Mouse (Mus musculus) c-Kit-positive CD71-positive TER-119-negative erythroid progenitor cells, embryonic 14.5 days (primary cell): ENCODE measurements around the gene Gpr4.

Experiments
- DNase-seq: peaks from one replicate; pipeline ENCODE4 v3.0.0-alpha.2; 2013; ENCODE audit warnings: low read depth

Gene Gpr4

DNA sequence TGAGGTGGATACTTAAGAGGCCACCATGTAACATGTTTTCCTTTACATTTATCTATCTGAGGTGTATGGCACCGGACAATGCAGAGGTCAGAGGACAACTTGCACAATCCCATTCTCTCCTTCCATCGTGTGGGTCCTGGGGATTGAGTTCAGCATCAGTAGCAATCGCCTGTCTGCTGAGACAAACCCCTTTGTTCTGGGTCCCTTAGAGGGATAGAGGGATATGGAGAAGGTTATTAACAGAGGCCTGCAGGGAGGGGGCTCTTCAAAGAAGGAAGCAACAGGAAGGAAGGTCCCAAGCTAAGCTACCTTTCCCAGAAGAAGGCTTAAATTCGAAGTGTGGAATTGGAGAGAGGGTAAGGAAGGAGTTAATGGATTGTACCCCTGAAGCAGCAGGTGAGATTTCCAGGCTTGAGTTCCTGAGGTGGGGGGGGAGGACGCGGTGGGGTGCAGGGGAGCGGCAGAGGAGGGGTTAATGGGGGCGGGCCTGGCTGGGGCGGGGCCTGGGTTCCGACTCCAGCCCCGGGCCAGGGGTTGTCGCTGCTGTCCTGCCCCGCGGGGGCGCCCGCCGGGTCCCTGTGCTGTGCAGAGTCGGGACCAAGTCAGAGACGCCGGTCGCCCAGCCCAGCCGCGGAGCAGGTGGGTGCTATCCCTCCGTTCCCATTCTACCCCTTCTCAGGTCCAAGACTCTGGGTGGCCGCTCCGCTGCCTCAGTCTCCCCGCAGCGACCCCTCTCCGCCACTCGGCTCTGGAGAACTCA lies at the start of gene Gpr4:
Gene Gpr4, plus strand, starts transcription at position 543 of the 760 bp plus-strand sequence.
- no peak for DNase-seq

DNA sequence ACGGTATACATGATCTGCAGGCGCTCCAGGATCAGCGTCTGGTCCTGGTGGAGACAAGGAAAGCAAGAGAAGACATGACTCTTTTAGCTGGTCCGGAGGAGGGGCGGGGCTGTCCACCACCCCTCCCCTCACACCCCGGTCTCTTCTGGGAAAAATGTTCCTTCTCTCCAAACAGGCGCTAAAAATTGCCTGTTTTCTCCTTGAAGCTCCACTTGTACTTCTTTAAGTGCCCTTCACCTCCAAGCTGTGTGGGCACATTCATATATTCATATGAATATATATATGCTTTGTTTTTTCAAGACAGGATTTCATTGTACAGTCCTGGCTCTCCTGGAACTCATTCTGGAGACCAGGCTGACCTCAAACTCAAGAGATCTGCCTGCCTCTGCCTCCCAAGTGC lies 49.4 kb upstream of the Gpr4 start:
- DNase-seq: no peak

DNA sequence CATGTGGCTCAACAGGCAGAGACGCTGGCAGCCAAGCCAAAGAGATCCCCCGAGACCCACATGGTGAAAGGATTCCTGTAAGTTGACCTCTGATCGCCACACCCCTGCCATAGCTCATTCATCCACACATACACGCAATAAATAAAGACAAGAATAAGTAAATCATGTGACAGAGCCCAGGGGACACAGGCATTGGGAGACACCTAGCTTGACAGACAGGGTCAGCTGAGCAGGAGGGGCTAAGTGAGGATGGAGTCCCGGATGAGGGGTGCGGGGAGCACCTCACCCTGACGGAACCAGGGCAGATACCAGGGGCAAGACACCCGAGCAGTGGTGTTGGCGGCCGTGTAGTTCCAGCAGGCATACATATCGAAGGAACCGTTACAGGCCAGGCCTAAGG lies 48.6 kb upstream of the Gpr4 start:
- no peak for DNase-seq

DNA sequence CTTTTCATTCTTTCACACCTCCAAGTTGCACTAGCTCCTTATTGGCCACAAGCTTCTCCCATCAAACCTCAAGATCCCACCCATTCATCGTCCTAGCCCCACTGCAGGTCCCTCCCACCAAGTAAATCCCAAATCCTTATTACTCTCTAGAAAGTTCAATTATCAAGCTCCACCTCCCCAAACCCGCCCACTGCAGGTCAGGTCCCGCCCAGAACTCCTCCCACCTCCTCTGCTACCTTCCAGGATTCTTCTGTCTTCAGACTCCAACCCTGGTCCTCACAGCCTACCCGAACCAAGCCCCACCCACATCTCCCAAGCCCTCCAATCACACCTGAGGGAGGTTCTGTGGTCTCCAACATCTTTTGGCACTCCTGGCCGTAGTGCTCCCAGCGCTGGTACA lies 48.1 kb upstream of the Gpr4 start:
- no peak for DNase-seq

DNA sequence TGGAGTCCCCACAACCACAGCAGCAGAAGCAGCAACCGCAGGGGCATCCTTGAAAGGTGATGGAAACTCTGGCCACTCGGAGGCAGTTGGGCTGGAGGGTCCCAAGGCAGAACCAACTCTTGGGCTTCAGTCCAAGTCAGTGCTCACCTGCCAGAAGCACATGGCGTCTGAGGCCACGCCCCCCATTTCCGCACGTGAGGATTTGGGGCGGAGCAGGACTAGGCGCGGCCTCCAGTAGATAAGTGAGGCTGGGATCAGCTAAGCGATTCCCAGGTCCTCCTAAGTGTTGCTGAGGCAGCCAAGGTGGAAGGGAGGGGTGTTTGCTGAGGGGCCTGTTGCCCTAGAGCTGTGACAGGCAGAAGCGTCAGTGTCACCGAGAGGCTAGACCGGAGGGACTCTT lies 47.4 kb upstream of the Gpr4 start:
- DNase-seq: peak; percentile 67

DNA sequence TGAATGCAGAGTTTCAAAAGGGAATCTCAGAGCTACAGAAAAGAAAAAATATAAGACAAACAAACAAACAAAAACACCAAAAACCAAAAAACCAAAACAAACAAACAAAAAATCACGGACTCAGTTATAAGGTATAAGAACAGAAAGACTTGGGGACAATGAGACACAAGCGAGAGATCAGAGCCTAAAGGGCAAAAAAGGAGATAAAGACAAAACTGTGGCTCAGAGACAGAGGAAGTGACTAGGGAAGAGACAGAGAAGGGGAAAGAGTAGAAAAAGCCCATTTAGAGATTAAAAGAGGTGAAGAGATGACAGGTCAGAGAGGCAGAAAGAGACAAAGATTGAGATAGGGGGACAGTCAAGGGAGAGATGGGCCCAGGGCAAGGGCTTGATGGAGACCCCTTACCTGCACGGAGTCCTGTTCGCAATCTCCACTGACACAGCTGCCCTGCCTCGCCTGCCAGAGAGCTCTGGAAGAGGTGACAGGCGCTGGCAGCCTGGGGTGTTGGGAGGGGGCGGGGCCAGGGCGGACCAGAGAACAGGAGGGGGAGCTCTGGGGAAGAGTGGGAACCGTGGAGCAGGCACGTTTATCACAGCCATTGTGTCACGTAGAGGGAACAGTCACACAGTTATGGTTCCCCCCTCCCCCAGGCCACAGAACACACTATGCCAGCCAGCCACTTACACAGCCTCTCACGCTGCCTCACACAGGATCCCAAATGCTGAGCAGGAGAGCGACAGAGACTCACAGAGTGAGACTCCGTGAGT lies 46.5 kb upstream of the Gpr4 start, which contains the start of gene Gipr:
Gene Gipr, minus strand, starts transcription at position 472 of the 768 bp plus-strand sequence.
- no peak for DNase-seq

DNA sequence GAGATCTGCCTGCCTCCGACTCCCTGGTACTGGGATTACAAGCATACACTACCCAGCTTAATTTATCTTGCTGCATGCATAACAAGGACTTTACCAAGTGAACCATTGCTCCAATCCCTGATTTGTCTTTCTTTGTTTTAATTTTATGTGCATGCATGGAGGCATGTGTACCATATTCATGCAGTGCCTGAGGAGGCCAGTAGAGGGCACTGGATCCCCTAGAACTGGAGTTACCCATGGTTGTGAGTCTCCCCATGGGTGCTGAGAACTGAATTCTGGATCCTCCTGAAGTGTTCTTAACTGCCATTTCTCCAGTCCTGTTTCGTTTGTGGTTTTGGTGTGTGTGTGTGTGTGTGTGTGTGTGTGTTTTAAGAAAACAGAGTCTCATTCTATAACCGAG lies 45.3 kb upstream of the Gpr4 start:
- no peak for DNase-seq

DNA sequence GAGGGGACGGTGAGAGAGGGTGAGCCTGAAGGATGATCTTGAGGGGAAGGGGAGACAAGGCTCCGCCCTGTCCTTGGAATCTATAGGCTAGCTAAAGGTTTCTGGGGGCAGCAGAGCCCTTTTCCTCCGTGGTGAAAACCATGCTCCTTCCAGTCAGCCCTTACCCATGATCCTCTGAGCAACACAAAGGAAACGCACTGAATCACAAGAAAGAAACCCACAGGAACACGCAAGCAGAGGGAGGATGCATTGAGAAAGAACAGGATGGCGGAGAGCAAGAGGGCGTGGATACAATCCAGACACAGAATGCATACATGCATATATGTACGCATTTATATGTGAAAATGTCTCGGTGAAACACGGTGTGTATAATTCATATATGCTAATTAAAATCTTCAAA lies 42.8 kb upstream of the Gpr4 start:
- DNase-seq: no peak

DNA sequence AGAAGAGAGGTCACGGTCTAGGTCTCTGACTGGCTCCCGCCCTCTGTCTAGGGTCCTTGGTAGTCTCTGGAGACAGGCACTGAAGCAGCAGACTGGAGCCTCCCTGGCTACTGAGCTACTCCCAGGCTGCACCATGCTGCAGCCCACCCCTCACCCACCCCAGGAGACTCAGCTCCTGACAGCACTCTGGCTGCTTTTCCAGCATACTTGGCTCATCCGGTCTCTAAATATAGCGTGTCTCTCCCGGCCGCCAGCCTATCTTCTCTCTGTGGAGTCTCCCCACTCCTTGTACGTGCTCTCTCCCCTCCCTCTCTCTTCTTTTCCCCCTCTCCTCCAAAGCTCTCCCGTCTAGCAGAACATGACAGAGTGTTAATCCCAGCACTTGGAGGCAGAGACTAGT lies 42.2 kb upstream of the Gpr4 start:
- no peak for DNase-seq

DNA sequence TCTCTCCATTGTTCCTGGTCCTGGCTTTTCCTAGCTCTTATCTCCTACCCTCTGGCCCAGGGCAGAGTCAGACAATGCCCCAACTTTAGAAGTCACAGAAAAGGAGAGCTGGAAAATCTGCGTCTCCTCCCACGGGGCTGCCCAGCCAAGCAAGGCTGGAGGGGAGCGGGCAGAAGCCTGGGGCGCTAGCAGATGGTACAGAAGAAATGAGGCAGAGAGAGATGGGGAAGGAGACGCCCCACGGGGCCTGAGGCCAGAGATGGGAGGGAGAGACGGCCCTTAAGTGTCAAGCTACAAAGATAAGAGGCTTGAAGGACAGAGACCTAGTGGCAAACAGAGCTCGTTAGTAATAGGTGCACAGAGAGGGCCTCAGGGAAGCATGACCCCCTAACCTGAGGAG lies 40.5 kb upstream of the Gpr4 start:
- no peak for DNase-seq

DNA sequence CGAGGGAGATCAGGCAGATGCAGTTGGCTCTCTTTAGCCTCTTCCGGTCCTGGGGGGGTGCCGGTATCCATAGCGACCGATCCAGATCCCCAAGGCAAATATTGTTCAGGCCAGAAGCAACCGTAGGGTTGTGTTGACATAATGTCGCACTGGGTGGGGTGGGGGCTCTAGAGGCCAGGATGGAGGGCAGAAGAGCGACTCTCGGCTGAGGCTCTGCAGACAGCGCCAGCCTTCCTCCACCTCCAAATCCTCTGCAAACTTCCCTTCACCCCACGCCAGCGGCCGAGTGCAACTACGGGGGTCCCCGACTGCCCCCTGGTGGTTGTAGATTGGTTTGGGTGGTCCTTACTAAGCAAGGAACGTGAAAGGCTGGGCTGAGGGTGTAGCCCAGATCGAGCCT lies 39.5 kb upstream of the Gpr4 start:
- peak; percentile 57 for DNase-seq

DNA sequence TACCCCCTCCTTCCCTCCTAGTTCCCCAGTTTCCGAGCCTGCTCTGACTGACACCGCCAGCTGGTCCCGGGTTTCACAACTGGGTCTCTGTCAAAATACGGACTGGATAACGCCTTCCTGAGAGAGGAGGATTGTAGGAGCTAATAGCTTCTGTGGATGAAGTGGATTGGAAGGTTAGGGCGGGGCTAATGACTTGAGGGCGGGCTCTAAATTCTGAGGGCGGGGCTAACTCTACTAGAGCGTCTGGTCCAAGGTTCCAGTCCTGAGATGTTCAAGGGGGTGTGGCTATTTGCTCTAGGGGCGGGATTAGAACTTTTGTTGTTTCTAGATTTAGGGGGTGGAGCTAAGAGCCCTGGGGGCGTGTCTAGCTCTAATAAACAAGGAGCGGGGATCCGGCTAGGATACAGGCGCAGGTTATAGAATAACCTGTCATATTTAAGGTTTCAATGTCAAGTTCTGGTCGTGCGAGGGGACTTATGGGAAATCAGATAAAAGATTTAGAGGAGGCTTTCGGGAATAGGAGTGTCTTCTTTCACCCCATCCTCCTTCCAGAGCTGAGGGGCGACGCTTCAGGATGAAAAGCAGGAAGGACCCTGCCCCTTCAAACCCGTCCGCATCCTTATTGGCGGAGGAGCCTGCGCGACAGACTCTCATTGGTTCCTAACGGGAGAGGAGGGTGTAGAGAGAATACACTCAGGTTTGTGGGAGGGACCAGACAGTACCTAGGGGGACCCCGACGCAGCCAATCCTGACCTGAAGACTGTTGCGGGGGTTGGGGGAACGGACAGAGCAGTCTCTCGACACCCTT lies 36.4 kb upstream of the Gpr4 start, which contains the start of gene Eml2:
Gene Eml2, plus strand, starts transcription at position 714 of the 808 bp plus-strand sequence.
- no peak for DNase-seq

DNA sequence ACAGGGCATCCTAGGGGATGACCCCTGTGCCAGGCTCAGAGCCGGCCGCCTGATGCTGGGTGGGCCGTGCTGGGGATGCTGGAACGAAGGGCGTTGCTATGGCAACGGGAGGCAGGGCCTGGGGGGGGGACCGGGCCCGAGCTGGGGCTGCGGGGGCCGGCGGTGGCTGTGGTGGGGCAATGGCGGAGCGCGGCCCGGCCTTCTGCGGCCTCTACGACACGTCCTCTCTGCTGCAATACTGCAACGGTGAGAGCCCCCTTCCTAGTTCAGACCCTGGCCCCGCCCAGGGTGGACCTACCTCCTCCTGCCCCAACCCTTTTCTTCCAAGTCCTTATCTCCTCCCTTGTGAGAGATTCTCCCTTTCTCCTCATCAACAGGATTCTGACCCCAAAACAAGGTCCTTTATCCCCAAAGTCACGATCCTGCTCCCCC lies 35.8 kb upstream of the Gpr4 start:
- no peak for DNase-seq

DNA sequence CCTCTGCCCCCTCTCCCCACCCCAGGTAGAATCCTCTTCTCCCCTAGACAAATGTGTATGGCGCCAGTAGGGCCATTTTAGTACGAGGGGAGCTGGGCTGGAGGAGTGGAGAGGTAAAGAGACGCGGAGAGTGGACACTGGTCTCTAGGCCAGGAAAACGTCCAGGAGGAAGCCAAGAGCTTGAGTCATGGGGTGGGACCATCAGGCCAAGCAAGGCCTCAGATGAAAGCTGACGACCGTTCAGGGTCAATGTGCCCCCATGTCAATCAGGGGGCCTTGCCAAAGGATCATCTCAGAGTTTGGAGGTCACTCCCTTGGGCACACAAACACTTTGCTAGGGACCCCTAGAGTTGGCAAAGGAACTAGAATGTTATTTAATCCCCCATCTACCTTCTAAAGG lies 35.1 kb upstream of the Gpr4 start:
- DNase-seq: no peak

DNA sequence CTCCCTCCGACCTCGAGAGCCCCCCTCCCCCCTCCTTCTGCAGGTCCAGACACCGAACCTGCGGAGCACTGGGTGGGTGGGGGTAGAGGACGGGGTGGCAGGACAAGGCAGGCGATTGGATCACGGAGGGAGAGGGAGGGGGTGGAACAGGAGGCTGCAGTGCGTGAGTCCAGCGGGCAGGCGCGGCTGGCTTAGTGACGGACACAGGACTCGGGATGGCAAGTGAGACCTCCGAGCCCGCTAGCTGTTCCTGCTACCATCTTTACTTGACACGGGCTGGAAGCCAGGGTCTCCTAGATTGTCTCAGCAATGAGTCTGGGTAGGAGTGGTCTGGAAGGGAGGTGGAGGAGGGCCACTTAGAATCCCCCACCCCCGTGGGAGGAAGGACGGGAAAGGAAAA lies 34.3 kb upstream of the Gpr4 start:
- no peak for DNase-seq

DNA sequence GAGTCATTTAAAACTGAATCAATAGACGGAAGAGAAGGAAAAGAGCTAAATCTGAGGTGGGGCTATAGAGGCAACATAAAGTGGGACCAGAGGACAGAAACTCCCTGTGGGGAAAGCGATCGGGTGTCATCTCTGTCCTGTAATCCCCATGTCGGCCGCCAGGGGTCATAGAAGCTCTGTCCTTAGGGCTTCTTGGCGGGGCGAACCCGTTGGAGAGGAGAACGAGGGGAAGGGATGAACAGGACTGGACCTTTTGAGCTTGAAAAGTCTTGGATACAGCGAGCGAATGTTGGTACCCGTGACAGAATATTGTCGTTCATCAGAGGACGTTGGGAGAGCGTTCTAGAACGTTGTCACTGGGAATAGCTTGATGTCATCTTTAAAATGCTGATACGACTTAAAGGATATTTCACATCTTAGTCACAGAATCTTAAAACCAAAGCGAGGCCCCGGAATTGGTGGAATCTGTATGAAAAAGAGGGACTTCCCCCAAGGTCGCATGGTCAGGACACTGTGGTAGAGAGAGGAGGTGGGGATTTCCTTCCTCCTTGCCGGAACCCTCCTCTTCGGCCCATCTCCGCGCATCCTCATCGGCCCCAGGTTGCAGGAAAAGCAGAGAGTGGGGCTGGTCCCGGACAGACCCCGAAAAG lies 33.8 kb upstream of the Gpr4 start:
- peak; percentile 68 for DNase-seq

DNA sequence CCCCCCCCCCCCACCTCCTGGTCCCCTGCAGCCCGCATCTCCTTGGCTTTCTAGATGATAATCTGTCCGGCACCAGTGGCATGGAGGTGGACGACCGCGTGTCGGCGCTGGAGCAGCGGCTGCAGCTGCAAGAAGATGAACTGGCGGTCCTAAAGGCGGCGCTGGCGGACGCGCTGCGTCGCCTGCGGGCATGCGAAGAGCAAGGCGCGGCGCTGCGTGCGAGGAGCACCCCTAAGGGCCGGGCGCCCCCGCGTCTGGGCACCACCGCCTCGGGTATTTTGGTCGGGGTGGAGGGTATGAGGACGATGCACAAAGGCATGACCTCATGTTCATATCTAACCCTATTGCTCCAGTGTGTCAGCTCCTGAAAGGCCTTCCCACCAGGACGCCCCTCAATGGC lies 33.2 kb upstream of the Gpr4 start:
- DNase-seq: no peak

DNA sequence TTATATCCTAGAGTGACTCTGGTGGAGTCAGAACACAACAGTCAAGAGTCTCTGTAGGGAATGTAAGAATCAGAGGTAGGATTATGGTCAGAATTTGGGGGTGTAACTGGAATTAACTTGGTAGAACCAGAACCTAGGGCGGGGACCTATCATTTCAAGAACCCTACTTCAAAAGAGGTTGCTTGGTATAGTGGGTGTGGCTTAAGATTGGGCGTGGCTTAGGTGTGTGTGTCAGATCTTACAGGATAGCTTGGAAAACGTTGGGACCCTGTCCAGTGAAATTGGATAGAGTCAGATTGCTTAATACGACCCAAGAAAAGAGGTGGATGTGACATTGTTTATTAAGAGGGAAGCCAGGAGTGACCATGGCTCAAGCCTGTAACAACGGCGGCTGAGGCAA lies 32.4 kb upstream of the Gpr4 start:
- DNase-seq: no peak

DNA sequence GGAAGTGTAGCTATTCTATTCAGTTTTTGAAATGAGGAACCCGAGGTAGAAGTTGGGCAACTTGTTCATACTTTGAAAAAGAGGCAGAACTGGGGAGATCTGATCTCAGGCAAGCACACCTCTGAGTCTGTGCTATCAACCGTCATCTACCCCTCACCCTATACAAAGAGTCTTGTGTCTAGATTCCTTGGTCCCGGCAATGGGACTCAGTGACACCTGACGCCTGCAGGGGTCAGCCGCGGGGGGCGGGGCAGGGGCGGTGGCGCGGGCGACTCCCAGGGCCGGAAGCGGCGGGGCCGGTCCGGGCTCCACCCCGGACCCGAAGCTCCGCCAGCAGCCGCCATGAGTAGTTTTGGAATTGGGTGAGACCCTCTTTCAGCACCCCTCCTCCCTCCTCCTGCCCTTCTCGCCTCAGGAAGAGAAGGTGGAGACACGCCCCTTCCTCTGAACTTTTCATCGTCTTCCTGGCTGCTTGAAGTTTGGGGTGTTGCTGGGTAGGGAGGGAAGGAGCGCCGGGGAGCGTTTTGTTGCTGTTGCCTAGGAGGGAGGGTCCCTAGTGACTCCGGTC lies 31.4 kb upstream of the Gpr4 start:
- no peak for DNase-seq

DNA sequence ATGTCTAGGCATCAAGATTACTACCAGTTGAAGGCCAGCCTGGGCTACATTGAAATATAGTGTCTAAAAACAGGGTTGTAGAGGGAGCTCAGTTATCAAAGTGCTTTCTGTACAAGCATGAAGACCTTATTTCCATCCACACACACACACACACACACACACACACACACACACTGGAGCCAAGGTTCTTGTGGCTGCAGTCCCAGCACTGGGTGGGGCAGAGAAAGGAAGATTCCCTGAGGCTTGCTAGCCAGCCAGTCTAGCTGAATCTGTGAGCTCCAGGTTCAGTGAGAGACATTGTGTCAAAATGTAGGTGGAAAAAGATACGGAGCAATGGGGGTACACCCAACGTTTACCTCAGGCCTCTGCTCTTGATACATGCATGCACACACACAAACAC lies 28.1 kb upstream of the Gpr4 start:
- DNase-seq: no peak

DNA sequence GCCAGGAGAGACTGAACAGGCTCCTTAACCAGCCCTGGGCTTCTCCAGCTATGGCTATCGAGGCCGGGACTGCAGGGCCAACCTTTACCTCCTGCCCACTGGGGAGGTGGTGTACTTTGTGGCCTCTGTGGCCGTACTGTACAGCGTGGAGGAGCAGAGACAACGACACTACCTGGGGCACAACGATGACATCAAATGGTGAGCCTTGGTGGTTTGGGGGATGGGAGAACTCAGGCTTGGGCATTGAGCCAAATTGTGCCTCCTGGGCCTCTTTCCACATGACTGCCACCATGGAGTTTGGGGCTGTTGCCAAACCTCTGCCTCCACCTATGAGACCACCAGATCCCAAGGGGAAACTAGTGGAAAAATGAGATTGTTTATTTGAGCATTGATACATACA lies 27.6 kb upstream of the Gpr4 start:
- no peak for DNase-seq

DNA sequence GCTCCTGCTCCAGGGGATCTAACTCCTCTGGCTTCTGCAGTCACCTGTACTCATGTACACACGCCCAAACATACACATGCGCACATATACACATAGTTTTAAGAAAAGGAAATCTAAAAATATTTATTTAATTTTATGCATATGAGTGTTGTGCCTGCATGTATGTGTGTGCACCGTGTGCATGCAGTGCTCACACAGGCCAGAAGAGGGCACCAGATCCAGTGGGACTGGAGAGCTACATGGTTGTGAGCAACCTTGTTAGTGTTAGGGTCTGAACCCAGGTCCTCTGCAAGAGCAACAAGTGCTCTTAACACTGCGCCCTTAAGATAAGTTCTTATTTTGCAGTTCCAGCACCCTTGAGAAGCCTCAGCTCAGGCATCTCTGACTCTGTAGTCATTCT lies 17.7 kb upstream of the Gpr4 start:
- no peak for DNase-seq
